Mouse (Mus musculus) liver, adult (tissue): ENCODE results near the gene Bahcc1.

Source experiments
- GATA4 ChIP-seq: IDR thresholded peaks from 2 replicates; pipeline ENCODE4 v1.6.1; 2014; ENCODE audit warnings: mild to moderate bottlenecking, low read length; ENCODE audit not compliant: insufficient replicate concordance

Gene Bahcc1

GRCm38 (mm10) chr11:120234136-120234775 lies 1.5 kb downstream of the Bahcc1 start:
- TF ChIP-seq GATA4, result no peak

- TF ChIP-seq GATA4, result no peak
Observed at GRCm38 (mm10) chr11:120234776-120235181, 2.0 kb downstream of the Bahcc1 start.

GRCm38 (mm10) chr11:120235385-120236113 lies 2.8 kb downstream of the Bahcc1 start:
- TF ChIP-seq GATA4, result no peak

GRCm38 (mm10) chr11:120236114-120236437 lies 3.3 kb downstream of the Bahcc1 start:
- TF ChIP-seq GATA4, result no peak

- no peak for TF ChIP-seq GATA4
Observed at GRCm38 (mm10) chr11:120236438-120237165, 3.9 kb downstream of the Bahcc1 start.

GRCm38 (mm10) chr11:120237166-120238131 lies 4.7 kb downstream of the Bahcc1 start:
- no peak; the same call in 1 of the 2 replicates for TF ChIP-seq GATA4

- no peak for TF ChIP-seq GATA4
Observed at GRCm38 (mm10) chr11:120238306-120238705, 5.6 kb downstream of the Bahcc1 start.

GRCm38 (mm10) chr11:120238751-120239359 lies 6.1 kb downstream of the Bahcc1 start:
- TF ChIP-seq GATA4, result no peak

GRCm38 (mm10) chr11:120239581-120239991 lies 6.8 kb downstream of the Bahcc1 start:
- no peak for TF ChIP-seq GATA4

GRCm38 (mm10) chr11:120240206-120240605 lies 7.5 kb downstream of the Bahcc1 start:
- no peak for TF ChIP-seq GATA4

GRCm38 (mm10) chr11:120240941-120241890 lies 8.5 kb downstream of the Bahcc1 start:
- TF ChIP-seq GATA4, result no peak

- TF ChIP-seq GATA4, result no peak
Observed at GRCm38 (mm10) chr11:120241981-120242725, 9.4 kb downstream of the Bahcc1 start.
